Mouse (Mus musculus) brain, embryonic 14.5 days (tissue): ENCODE measurements around the gene Hectd4. TPM values are rescaled to one million over a fixed set of nuclear protein-coding genes. Genes with fewer than 3 reads are reported as not detected.
"Not testable (repeated sequence)": the region's sequence is repeated elsewhere in the genome, so short reads cannot be mapped to it uniquely, and the experiment has no call there.

Source experiments
- DNase-seq: peaks from one replicate; pipeline ENCODE4 v3.0.0-alpha.2; 2011; ENCODE audit warnings: low read depth
- CTCF ChIP-seq: fragments of 200-500 bp; IDR thresholded peaks from 2 replicates; pipeline ENCODE4 v1.5.1; 2012; ENCODE audit warnings: inconsistent platforms, mild to moderate bottlenecking, moderate library complexity, borderline replicate concordance; ENCODE audit not compliant: insufficient read depth, insufficient read length; ENCODE audit errors: extremely low read depth
- POLR2A ChIP-seq: fragments of 200-500 bp; IDR thresholded peaks from 2 replicates; pipeline ENCODE4 v1.6.1; 2012; ENCODE audit warnings: mild to moderate bottlenecking, inconsistent platforms, borderline replicate concordance; ENCODE audit not compliant: poor library complexity, insufficient read depth, insufficient read length, severe bottlenecking; ENCODE audit errors: extremely low read depth
- polyA plus RNA-seq: library from polyadenylated mRNA; depleted of rRNA; stranded (reverse); fragments of >200 nt; gene quantifications from 2 replicates; pipeline ENCODE4 v1.2.3, GENCODE M21; 2012

The Hectd4 gene
- polyA plus RNA-seq, 1 experiment, result 75.7 TPM

DNA sequence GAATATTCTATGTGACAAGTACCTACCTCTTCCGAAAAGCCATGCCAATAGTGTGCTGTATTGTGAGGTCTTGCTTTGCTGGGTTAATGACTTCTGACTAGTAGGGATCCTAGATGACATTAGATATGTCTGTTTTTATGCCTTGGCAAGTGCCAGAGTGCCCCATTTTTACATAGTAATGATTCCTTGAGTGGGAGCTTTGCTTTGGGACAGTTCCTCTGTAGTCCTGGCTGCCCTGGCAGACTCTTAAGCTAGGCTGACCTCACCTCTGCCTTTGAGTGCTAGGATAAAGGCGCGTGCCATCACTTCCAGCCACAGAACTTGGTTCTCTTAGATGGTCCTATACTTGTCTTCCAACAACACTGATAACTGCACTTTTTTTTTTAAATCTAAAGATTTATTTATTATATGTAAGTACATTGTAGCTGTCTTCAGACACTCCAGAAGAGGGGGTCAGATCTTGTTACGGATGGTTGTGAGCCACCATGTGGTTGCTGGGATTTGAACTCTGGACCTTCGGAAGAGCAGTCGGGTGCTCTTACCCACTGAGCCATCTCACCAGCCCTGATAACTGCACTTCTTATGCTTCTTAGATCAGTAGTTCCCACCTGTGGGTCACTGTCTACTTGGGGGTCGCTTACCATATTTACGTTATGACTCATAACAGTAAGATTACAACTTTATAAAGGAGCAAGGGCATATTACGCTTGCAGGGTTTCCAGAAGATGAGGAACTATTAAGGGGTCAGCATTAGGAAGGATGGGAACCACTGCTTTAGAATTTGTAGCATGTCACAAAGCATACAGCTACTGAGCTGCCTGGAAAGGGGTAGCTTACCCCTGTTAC lies 10.0 kb upstream of the Hectd4 start:
- no peak for TF ChIP-seq CTCF
- no peak for DNase-seq

DNA sequence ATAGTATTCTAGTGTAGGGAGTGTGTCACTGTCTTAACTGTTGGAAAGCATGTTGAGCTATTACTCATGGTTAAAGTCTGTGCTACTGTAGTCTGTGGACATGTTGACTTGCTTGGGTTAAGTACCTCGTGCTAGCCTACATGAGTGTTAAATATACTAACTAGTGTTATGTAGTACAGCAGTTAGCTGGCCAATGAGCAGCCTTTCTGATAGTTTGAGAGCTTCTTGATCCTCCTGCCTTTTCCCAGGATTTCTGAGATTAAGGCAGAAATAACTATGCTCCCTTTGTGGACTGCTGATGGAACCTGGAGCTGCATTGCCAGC lies 9.5 kb upstream of the Hectd4 start:
- DNase-seq, result no peak
- TF ChIP-seq POLR2A (no peak), CTCF (no peak)

- no peak for DNase-seq
- no peak for TF ChIP-seq POLR2A
- no peak for TF ChIP-seq CTCF
Measured at GRCm38 (mm10) chr5:121212108-121212507, 7.9 kb upstream of the Hectd4 start.

GRCm38 (mm10) chr5:121214707-121215106 lies 5.3 kb upstream of the Hectd4 start:
- DNase-seq, result no peak
- TF ChIP-seq CTCF (no peak), POLR2A (no peak)

- DNase-seq, result peak; percentile 86
- TF ChIP-seq POLR2A (no peak), CTCF (peak; percentile 96)
Measured at GRCm38 (mm10) chr5:121215380-121216125, 4.5 kb upstream of the Hectd4 start.

GRCm38 (mm10) chr5:121216126-121216446 lies 3.9 kb upstream of the Hectd4 start:
- DNase-seq, result peak; percentile 14
- TF ChIP-seq POLR2A (no peak), CTCF (no peak)

- not testable (repeated sequence) for DNase-seq
Measured at GRCm38 (mm10) chr5:121216584-121217312, 3.3 kb upstream of the Hectd4 start.

GRCm38 (mm10) chr5:121217313-121217634 lies 2.7 kb upstream of the Hectd4 start:
- TF ChIP-seq CTCF (no peak), POLR2A (no peak)
- DNase-seq, result no peak

DNA sequence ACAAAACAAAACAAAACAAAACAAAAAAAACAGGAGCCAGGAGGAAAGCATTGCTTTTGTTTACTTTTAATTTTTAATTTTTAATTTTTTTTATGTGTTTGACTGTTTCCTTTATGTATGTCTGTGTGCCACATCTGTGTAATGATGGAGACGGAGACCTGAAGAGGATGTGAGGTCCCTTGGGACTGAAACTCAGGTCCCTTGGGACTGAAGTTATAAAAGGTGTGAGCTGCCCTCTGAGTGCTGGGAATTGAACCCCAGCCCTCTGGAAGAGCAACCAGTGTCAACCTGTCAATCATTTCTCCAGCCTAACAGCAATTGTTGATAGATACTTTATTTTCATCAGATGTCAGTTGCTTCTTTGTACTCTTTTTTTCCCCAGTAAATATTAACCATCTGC lies 829 bp upstream of the Hectd4 start:
- TF ChIP-seq CTCF (no peak), POLR2A (no peak)
- no peak for DNase-seq

DNA sequence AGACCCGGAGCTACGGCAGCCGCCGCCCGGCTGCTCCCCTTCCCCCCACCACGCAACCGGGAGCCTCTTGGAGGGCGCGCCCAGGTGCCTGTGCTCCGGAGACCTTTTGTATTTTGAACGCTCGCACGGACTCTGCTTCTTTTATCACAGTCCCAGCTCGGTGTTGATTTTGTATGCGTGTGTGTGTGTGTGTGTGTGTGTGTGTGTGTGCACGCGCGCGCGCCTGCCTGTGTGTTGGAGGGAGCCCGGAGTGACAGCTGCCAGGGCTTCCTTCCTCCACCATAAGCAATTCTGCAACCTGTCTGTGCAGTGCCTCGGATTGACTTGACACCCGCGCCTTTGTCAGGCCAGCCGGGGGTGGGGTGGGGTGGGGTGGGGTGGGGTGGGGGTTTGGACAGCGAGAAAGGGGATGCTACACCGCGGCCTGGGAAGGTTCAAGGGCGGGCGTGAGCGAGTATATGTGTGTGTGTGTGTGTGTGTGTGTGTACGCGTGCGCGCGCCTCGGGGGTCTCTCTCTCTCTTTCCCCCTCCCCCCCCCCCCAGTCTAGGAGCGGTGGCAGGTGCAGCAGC lies 798 bp downstream of the Hectd4 start:
- TF ChIP-seq CTCF, result no peak
- TF ChIP-seq POLR2A, result no peak
- peak; percentile 75 for DNase-seq

- TF ChIP-seq CTCF, result no peak
- no peak for TF ChIP-seq POLR2A
- peak; percentile 53 for DNase-seq
Measured at GRCm38 (mm10) chr5:121221328-121221850, 1.4 kb downstream of the Hectd4 start.

DNA sequence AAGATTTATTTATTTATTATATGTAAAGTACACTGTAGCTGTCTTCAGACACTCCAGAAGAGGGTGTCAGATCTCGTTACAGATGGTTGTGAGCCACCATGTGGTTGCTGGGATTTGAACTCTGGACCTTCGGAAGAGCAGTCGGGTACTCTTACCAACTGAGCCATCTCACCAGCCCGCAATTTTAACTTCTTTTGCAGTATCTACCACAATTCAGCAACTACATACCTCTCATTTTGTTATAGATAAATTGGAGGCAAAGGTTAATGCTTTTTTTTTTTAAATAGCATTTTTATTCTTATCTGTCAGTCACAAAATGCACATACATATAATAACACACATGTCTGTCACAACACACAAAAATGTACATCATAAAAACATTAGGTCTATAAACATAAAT lies 4.0 kb downstream of the Hectd4 start:
- DNase-seq, result not testable (repeated sequence)
